Mouse (Mus musculus): ENCODE data around the gene Ppm1m. TPM values are rescaled to one million over a fixed set of nuclear protein-coding genes. Genes with fewer than 3 reads are reported as not detected.
"Not testable (repeated sequence)": the region's sequence is repeated elsewhere in the genome, so short reads cannot be mapped to it uniquely, and the experiment has no call there.

Ppm1m gene
- polyA plus RNA-seq, 1 experiment from 2014 or later, result 11.7 TPM

GRCm38 (mm10) chr9:106171346-106172158 lies 28.0 kb downstream of the Ppm1m start:
- peaks cover 50% of the 10 kb centered on the region for H3K4me1 ChIP-seq (replicated peaks)
- H3K27ac ChIP-seq (replicated peaks), result peak overlapping the region; percentile 93
- H3K36me3 ChIP-seq (replicated peaks), result peaks cover 16% of the 10 kb centered on the region
- under 1% methylated on average over 30 of the region's 30 CpGs for WGBS (ENCODE audit: insufficient replicate concordance)
- peak overlapping the region; percentile 77 for H3K9ac ChIP-seq
- peak overlapping the region; percentile 93 for H3K4me2 ChIP-seq
- H3K4me3 ChIP-seq (replicated peaks), result peak overlapping the region; percentile 86
- no peaks in the 10 kb centered on the region for H3K9me3 ChIP-seq (replicated peaks)
- peak; percentile 36 for ATAC-seq (ENCODE audit: insufficient read depth)
- H3K27me3 ChIP-seq, result no peaks in the 10 kb centered on the region

- H3K27ac ChIP-seq (replicated peaks), result peak within 1 kb of the TSS; percentile 93
- H3K27me3 ChIP-seq, result no peaks in the 10 kb centered on the region
- H3K4me3 ChIP-seq (replicated peaks), result peak within 1 kb of the TSS; percentile 86
- ATAC-seq (ENCODE audit: insufficient read depth), result peak; percentile 92
- H3K36me3 ChIP-seq (replicated peaks), result peaks cover 9% of the 10 kb centered on the region; the same call in 1 of the 2 replicates
- under 1% methylated on average over 79 of the region's 81 CpGs for WGBS (ENCODE audit: insufficient replicate concordance)
- H3K9me3 ChIP-seq (replicated peaks), result no peaks in the 10 kb centered on the region
- H3K9ac ChIP-seq, result peak within 1 kb of the TSS; percentile 77
- H3K4me1 ChIP-seq (replicated peaks), result peaks cover 47% of the 10 kb centered on the region
- H3K4me2 ChIP-seq, result peak within 1 kb of the TSS; percentile 93
These were observed 28.8 kb downstream of the Ppm1m start, which contains the start of gene Wdr82 for GRCm38 (mm10) chr9:106170556-106171345. Gene Wdr82, plus strand, starts transcription at chr9:106170928.

GRCm38 (mm10) chr9:106169917-106170316 lies 29.6 kb downstream of the Ppm1m start:
- peak overlapping the region; percentile 93 for H3K4me2 ChIP-seq
- no peak overlapping the region for H3K9ac ChIP-seq
- H3K36me3 ChIP-seq (replicated peaks), result peaks cover 9% of the 10 kb centered on the region; the same call in 1 of the 2 replicates
- no peak for ATAC-seq (ENCODE audit: insufficient read depth)
- no peaks in the 10 kb centered on the region for H3K9me3 ChIP-seq (replicated peaks)
- H3K27ac ChIP-seq (replicated peaks), result peak overlapping the region; percentile 93; the same call in 1 of the 2 replicates
- H3K4me3 ChIP-seq (replicated peaks), result 0 out of 2 replicates have a peak overlapping the region, but pooled peaks have one; percentile 86
- H3K4me1 ChIP-seq (replicated peaks), result peaks cover 39% of the 10 kb centered on the region
- no peaks in the 10 kb centered on the region; the same call in 1 of the 2 replicates for H3K27me3 ChIP-seq
- 44% methylated on average over 6 of the region's 6 CpGs for WGBS (ENCODE audit: insufficient replicate concordance)

- not testable (repeated sequence) for H3K9ac ChIP-seq; H3K27me3 ChIP-seq; H3K4me2 ChIP-seq; H3K27ac ChIP-seq (replicated peaks); H3K4me3 ChIP-seq (replicated peaks); ATAC-seq (ENCODE audit: insufficient read depth); H3K9me3 ChIP-seq (replicated peaks); H3K36me3 ChIP-seq (replicated peaks)
- H3K4me1 ChIP-seq (replicated peaks), result peaks cover 32% of the 10 kb centered on the region
- WGBS (ENCODE audit: insufficient replicate concordance), result 61% methylated on average over 1 of the region's 1 CpGs
These were observed 30.5 kb downstream of the Ppm1m start for GRCm38 (mm10) chr9:106169006-106169405.

- Histone ChIP-seq H3K4me2 (no peak overlapping the region), H3K4me1 (replicated peaks) (peaks cover 21% of the 10 kb centered on the region)
- WGBS (ENCODE audit: insufficient replicate concordance), result 53% methylated on average over 1 of the region's 1 CpGs
These were observed 31.8 kb downstream of the Ppm1m start for GRCm38 (mm10) chr9:106167703-106168102.

GRCm38 (mm10) chr9:106167241-106167640 lies 32.3 kb downstream of the Ppm1m start:
- no peak for ATAC-seq (ENCODE audit: insufficient read depth)
- Histone ChIP-seq H3K27me3 (peaks cover 3% of the 10 kb centered on the region; the same call in 1 of the 2 replicates), H3K9ac (no peak overlapping the region), H3K4me1 (replicated peaks) (peaks cover 20% of the 10 kb centered on the region), H3K9me3 (replicated peaks) (no peaks in the 10 kb centered on the region), H3K4me3 (replicated peaks) (no peak overlapping the region), H3K4me2 (no peak overlapping the region), H3K36me3 (replicated peaks) (no peaks in the 10 kb centered on the region), H3K27ac (replicated peaks) (no peak overlapping the region)
- WGBS (ENCODE audit: insufficient replicate concordance), result 63% methylated on average over 3 of the region's 3 CpGs

More at GRCm38 (mm10) chr9:106167703-106168102, 31.8 kb downstream of the Ppm1m start:
- Histone ChIP-seq H3K9me3 (replicated peaks) (no peaks in the 10 kb centered on the region), H3K27me3 (peaks cover 3% of the 10 kb centered on the region; the same call in 1 of the 2 replicates), H3K36me3 (replicated peaks) (no peaks in the 10 kb centered on the region), H3K27ac (replicated peaks) (no peak overlapping the region), H3K4me3 (replicated peaks) (no peak overlapping the region), H3K9ac (no peak overlapping the region)
- no peak for ATAC-seq (ENCODE audit: insufficient read depth)

- 24% methylated on average over 2 of the region's 2 CpGs for WGBS (ENCODE audit: insufficient replicate concordance)
These were observed 32.8 kb downstream of the Ppm1m start for GRCm38 (mm10) chr9:106166709-106167108.

GRCm38 (mm10) chr9:106160426-106160825 lies 39.1 kb downstream of the Ppm1m start:
- H3K4me3 ChIP-seq (replicated peaks), result peak overlapping the region; percentile 68
- peaks cover 25% of the 10 kb centered on the region for H3K4me1 ChIP-seq (replicated peaks)
- no peak for ATAC-seq (ENCODE audit: insufficient read depth)
- H3K4me2 ChIP-seq, result peak overlapping the region; percentile 74
- H3K9me3 ChIP-seq (replicated peaks), result no peaks in the 10 kb centered on the region
- peak overlapping the region; percentile 84 for H3K27ac ChIP-seq (replicated peaks)
- H3K27me3 ChIP-seq, result peaks cover 3% of the 10 kb centered on the region; the same call in 1 of the 2 replicates
- WGBS (ENCODE audit: insufficient replicate concordance), result 39% methylated on average over 5 of the region's 5 CpGs
- peak overlapping the region; percentile 52 for H3K9ac ChIP-seq
- H3K36me3 ChIP-seq (replicated peaks), result no peaks in the 10 kb centered on the region

More at GRCm38 (mm10) chr9:106166709-106167108, 32.8 kb downstream of the Ppm1m start:
- Histone ChIP-seq H3K9ac (no peak overlapping the region), H3K4me1 (replicated peaks) (peaks cover 15% of the 10 kb centered on the region), H3K36me3 (replicated peaks) (no peaks in the 10 kb centered on the region), H3K4me2 (no peak overlapping the region), H3K4me3 (replicated peaks) (no peak overlapping the region), H3K9me3 (replicated peaks) (no peaks in the 10 kb centered on the region), H3K27ac (replicated peaks) (no peak overlapping the region), H3K27me3 (peaks cover 3% of the 10 kb centered on the region; the same call in 1 of the 2 replicates)
- ATAC-seq (ENCODE audit: insufficient read depth), result no peak

- peaks cover 3% of the 10 kb centered on the region; the same call in 1 of the 2 replicates for H3K27me3 ChIP-seq
- H3K4me3 ChIP-seq (replicated peaks), result peak overlapping the region; percentile 68
- H3K27ac ChIP-seq (replicated peaks), result peak overlapping the region; percentile 84
- no peaks in the 10 kb centered on the region for H3K9me3 ChIP-seq (replicated peaks)
- ATAC-seq (ENCODE audit: insufficient read depth), result peak; percentile 63
- peak overlapping the region; percentile 74 for H3K4me2 ChIP-seq
- peak overlapping the region; percentile 52 for H3K9ac ChIP-seq
- no peaks in the 10 kb centered on the region for H3K36me3 ChIP-seq (replicated peaks)
- H3K4me1 ChIP-seq (replicated peaks), result peaks cover 27% of the 10 kb centered on the region
- WGBS (ENCODE audit: insufficient replicate concordance), result 4% methylated on average over 24 of the region's 24 CpGs
These were observed 39.7 kb downstream of the Ppm1m start for GRCm38 (mm10) chr9:106159784-106160301.

- WGBS (ENCODE audit: insufficient replicate concordance), result 78% methylated on average over 9 of the region's 9 CpGs
- Histone ChIP-seq H3K27me3 (peaks cover 3% of the 10 kb centered on the region; the same call in 1 of the 2 replicates), H3K4me3 (replicated peaks) (peak overlapping the region; percentile 68; the same call in 1 of the 2 replicates), H3K4me1 (replicated peaks) (peaks cover 27% of the 10 kb centered on the region), H3K27ac (replicated peaks) (peak overlapping the region; percentile 69; the same call in 1 of the 2 replicates), H3K9ac (no peak overlapping the region), H3K36me3 (replicated peaks) (no peaks in the 10 kb centered on the region), H3K4me2 (peak overlapping the region; percentile 74), H3K9me3 (replicated peaks) (no peaks in the 10 kb centered on the region)
- ATAC-seq (ENCODE audit: insufficient read depth), result no peak
These were observed 40.3 kb downstream of the Ppm1m start for GRCm38 (mm10) chr9:106159237-106159636.

Data from liver, embryonic 15.5 days (tissue).